Mouse (Mus musculus): ENCODE data around the gene Primpol.
A peak's percentile ranks its signal among the peaks of the same experiment; 100 is the strongest.

The Primpol gene

GRCm38 (mm10) chr8:46551615-46552440, 65.2 kb downstream of the Primpol start, which contains the start of gene Cenpu:
Cenpu (plus strand) TSS chr8:46552028.
- peak; percentile 100 for DNase-seq

- peak; percentile 10 for DNase-seq
These were observed 66.0 kb downstream of the Primpol start for GRCm38 (mm10) chr8:46551029-46551428.

GRCm38 (mm10) chr8:46550058-46550457, 67.0 kb downstream of the Primpol start:
- no peak for DNase-seq

GRCm38 (mm10) chr8:46547245-46547644, 69.8 kb downstream of the Primpol start:
- peak; percentile 27 for DNase-seq

DNA sequence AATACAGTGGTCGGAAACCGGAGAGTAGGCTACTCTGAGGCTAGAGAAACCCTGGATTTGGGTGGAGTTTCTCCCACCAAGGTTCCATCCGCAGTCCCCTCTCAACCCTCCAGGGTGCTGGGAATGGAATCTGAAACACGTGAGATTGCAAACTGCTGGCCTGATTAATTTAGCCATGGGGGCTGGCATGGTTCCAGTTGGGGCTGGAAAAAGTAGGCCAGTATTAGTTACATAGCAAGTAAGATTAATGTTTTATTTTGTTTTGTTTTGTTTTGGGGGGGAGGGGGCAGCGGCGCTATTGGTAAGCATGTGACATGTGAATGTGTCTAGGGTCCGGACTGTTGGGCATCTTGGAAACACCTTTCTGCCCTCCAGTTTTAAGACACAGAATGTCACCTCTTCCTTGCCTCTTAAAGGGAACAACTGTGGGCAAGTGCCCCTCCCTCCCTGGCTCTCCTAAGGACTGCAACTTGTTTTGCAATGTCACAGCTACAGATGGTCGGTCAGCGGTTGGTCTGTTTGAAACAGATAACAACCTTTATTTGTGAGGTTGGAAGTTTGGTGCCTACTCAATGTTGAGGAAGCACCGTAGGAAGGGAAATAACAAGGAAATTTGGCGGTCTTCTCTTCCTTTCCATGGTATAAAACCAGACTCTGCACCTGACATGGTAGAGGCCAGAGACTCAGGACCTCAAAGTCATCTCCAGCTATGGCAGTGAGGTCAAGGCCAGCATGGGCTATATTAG, 70.4 kb downstream of the Primpol start:
- DNase-seq, result no peak

DNA sequence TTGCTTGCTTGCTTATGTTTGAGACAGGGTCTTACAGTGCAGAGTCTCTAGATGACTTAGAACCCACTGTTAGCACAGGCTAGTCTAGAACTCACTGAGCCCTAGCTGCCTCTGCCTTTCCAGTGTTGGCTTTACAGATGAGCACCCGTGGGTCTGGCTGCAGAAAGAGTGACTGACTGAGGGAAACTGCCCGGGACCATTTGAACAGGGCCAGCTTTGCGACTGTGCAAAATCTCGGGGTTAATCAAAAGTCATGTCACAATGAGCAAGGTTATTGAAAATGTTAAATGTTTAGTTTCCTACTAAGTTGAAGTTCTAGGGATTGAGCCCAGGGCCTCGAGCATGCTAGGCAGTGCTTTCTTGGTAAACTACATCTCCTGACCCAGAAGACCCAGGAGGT, 71.2 kb downstream of the Primpol start:
- no peak for DNase-seq

DNA sequence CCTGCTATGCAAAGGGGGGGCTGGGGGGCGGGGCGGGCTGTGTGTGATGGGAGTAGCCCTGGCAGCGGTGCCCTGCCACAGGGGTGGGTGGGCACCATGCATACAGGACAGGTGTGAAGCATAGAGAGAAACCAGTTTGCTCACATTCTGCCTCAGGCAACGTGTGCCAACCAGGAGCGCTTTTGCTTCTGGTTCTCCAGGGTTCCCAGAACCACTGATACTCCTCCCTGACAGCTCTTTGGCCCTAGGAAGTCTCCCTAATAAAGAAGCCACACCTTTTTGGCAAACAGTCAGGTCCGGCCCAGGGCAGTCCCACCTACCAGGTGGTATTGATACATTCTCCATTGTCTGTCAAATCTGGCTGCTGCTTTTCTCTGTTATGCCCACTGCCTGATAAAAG, 73.3 kb downstream of the Primpol start:
- no peak for DNase-seq

DNA sequence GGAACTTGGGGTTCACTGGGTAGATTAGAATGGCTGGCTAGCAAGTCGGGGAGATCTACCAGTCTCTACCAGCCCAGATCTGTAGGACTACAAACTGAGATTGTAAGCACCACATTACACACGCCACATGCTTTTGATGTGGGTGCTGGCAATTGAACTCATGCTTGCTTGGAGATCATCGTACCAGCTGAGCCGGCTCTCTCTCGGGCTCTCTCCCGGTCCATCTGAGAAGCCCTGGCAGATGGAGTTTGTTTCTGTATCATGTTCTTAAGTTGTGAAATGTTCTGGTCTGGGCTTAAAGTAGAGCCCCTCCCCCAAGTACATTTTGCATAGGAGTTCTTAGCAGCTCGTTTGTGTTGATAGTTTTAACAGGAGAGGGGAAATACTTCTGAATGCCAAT, 73.8 kb downstream of the Primpol start:
- no peak for DNase-seq

DNA sequence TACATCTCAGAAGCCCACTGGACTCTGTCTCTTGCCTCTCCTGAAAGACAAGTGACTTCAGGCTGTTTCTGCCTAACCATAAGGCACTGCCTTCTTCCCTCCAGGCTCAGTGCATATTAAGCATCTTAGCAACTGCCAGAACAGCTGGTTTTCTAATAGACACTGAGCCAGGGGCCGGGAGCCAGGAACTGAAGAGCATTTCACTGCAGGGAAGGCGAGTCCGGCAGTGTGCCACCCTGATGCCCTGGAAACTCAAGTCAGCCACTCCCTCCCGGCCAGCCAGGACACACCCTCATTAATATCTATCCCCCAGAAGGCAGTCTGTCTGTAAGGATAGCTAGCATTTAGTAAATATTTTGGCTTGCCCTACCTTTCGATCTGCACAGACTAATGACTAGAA, 77.3 kb downstream of the Primpol start:
- DNase-seq, result no peak

DNA sequence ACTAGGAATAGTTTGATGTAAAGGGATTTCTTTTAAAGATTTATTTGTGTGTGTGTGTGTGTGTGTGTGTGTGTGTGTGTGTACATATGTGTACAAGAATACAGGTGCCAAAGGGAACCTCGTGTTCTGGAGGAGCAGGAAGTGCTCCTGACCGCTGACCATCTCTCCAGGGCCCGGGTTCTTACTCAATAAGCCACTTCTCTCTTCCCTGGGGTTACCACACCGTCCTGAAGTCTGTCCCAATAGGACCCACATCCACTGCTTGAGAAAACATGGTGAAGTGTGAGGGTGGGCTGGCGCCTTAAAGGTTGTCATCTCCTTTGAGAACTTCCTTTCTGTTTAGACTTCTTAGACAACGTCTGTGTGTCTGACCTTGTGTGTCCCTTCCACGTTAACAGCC, 83.1 kb downstream of the Primpol start:
- DNase-seq, result no peak

GRCm38 (mm10) chr8:46530541-46530940, 86.5 kb downstream of the Primpol start:
- no peak for DNase-seq

DNA sequence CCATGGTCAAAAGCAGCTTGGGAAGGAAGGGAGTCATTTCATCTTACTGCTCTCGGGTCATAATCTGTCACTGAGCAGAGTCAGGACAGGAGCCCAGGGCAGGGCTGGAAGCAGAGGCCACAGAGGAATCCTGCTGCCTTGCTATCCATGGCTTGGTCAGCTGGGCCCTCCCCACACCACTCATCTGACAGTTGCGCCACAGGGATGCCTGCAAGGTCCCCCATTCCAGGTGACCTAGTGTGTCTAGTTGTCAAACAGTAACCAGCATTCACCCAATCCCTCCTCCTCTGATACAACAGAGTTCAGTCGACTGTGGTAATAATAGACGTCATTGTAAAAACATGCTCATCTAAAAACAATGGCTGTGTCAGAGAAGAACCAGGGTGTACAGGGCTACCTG, 87.5 kb downstream of the Primpol start:
- no peak for DNase-seq

- no peak for DNase-seq
These were observed 90.2 kb downstream of the Primpol start for GRCm38 (mm10) chr8:46526821-46527220.

- DNase-seq, result no peak
These were observed 90.9 kb downstream of the Primpol start for GRCm38 (mm10) chr8:46526098-46526497.

All from cerebellum, adult 11 months (tissue).